Mouse (Mus musculus) MEL (cell line): Measurements from ENCODE around the gene Sptbn4. TPM values are rescaled to one million over a fixed set of nuclear protein-coding genes. Genes with fewer than 3 reads are reported as not detected.

Experiments
- DNase-seq: peaks from one replicate; pipeline ENCODE4 v3.0.0; 2011; ENCODE audit warnings: low read depth, low spot score
- H3K27ac ChIP-seq: 2 replicates; pipeline ENCODE4 v1.5.1; 2012; ENCODE audit warnings: low read depth, mild to moderate bottlenecking, control low read depth, low read length, moderate library complexity; ENCODE audit not compliant: control insufficient read depth
- H3K27me3 ChIP-seq, 2 experiments: fragments of 150-350 bp in 1 of 2; sonication (generic) in 1 of 2; 2 replicates each; pipeline ENCODE4 v1.6.1; 2012; ENCODE audit warnings: low read length in 2 of 2, mild to moderate bottlenecking in 2 of 2, improper control_type of control experiment in 1 of 2, moderate library complexity in 1 of 2; ENCODE audit not compliant: insufficient read depth in 2 of 2, control insufficient read depth in 1 of 2
- H3K36me3 ChIP-seq, 2 experiments: 2 replicates each; pipeline ENCODE4 v1.6.1; 2012 to 2014; ENCODE audit warnings: low read length in 2 of 2, improper control_type of control experiment in 1 of 2, inconsistent platforms in 1 of 2, mild to moderate bottlenecking in 1 of 2; ENCODE audit not compliant: insufficient read depth in 2 of 2, control insufficient read depth in 1 of 2
- H3K4me1 ChIP-seq, 2 experiments: fragments of 150-350 bp in 1 of 2; sonication (generic) in 1 of 2; 2 replicates each; pipeline ENCODE4 v1.6.1; 2012; ENCODE audit warnings: low read length in 2 of 2, improper control_type of control experiment in 1 of 2, mild to moderate bottlenecking in 1 of 2; ENCODE audit not compliant: insufficient read depth in 2 of 2, control insufficient read depth in 1 of 2
- H3K4me3 ChIP-seq, 2 experiments: fragments of 150-350 bp in 1 of 2; sonication (generic) in 1 of 2; 2 replicates each; pipeline ENCODE4 v1.5.1; 2012; ENCODE audit warnings: low read depth in 2 of 2, low read length in 2 of 2, mild to moderate bottlenecking in 2 of 2, moderate library complexity in 2 of 2, control low read depth in 1 of 2, improper control_type of control experiment in 1 of 2; ENCODE audit not compliant: control insufficient read depth in 1 of 2, insufficient read depth in 1 of 2
- H3K79me2 ChIP-seq: 2 replicates; pipeline ENCODE4 v1.6.1; 2012; ENCODE audit warnings: mild to moderate bottlenecking, low read length, moderate library complexity; ENCODE audit not compliant: control insufficient read depth, poor library complexity, insufficient read depth
- H3K9ac ChIP-seq: 2 replicates; pipeline ENCODE4 v1.6.1; 2012; ENCODE audit warnings: low read depth, mild to moderate bottlenecking, control low read depth, low read length, moderate library complexity; ENCODE audit not compliant: control insufficient read depth, poor library complexity, severe bottlenecking
- H3K9me3 ChIP-seq: fragments of 150-350 bp; sonication (generic); replicated peaks from 2 replicates; pipeline ENCODE4 v1.6.1; 2012; ENCODE audit warnings: mild to moderate bottlenecking, low read length, improper control_type of control experiment, moderate library complexity; ENCODE audit not compliant: insufficient read depth
- CHD1 ChIP-seq: IDR thresholded peaks from 2 replicates; pipeline ENCODE4 v1.6.1; 2012; ENCODE audit warnings: low read depth, mild to moderate bottlenecking, inconsistent platforms, low read length, improper control_type of control experiment
- CHD2 ChIP-seq: IDR thresholded peaks from 2 replicates; pipeline ENCODE4 v1.6.1; 2011; ENCODE audit warnings: low read length, improper control_type of control experiment
- CTCF ChIP-seq, 3 experiments: IDR thresholded peaks in 2 of 3; conservative IDR thresholded peaks in 1 of 3; 2 replicates each; pipeline ENCODE4 v1.5.1; 2011 to 2012; ENCODE audit warnings: low read length in 3 of 3, low read depth in 2 of 3, mild to moderate bottlenecking in 2 of 3, improper control_type of control experiment in 1 of 3, inconsistent platforms in 1 of 3, mixed read lengths in 1 of 3, moderate library complexity in 1 of 3; ENCODE audit not compliant: control insufficient read depth in 1 of 3, insufficient read depth in 1 of 3, poor library complexity in 1 of 3, severe bottlenecking in 1 of 3
- ELF1 ChIP-seq: IDR thresholded peaks from 2 replicates; pipeline ENCODE4 v1.6.1; 2014; ENCODE audit warnings: low read depth, mild to moderate bottlenecking, inconsistent platforms, low read length, improper control_type of control experiment, moderate library complexity
- ETS1 ChIP-seq: IDR thresholded peaks from 2 replicates; pipeline ENCODE4 v1.6.1; 2012; ENCODE audit warnings: low read depth, mild to moderate bottlenecking, inconsistent platforms, low read length, improper control_type of control experiment, moderate library complexity
- GABPA ChIP-seq: IDR thresholded peaks from 2 replicates; pipeline ENCODE4 v1.6.1; 2012; ENCODE audit warnings: low read depth, mild to moderate bottlenecking, inconsistent platforms, low read length, improper control_type of control experiment, moderate library complexity
- GATA1 ChIP-seq: IDR thresholded peaks from 2 replicates; pipeline ENCODE4 v1.6.1; 2011; ENCODE audit warnings: low read depth, low read length, improper control_type of control experiment
- HCFC1 ChIP-seq: IDR thresholded peaks from 2 replicates; pipeline ENCODE4 v1.6.1; 2012; ENCODE audit warnings: low read depth, mild to moderate bottlenecking, inconsistent platforms, low read length, improper control_type of control experiment, moderate library complexity
- JUND ChIP-seq: IDR thresholded peaks from 2 replicates; pipeline ENCODE4 v1.6.1; 2011; ENCODE audit warnings: low read depth, mild to moderate bottlenecking, improper control_type of control experiment, low read length
- MAFK ChIP-seq: IDR thresholded peaks from 2 replicates; pipeline ENCODE4 v1.6.1; 2011; ENCODE audit warnings: low read depth, mild to moderate bottlenecking, low read length, improper control_type of control experiment, borderline replicate concordance
- MAZ ChIP-seq: IDR thresholded peaks from 2 replicates; pipeline ENCODE4 v1.6.1; 2012; ENCODE audit warnings: low read depth, mild to moderate bottlenecking, inconsistent platforms, low read length, improper control_type of control experiment
- MXI1 ChIP-seq: IDR thresholded peaks from 2 replicates; pipeline ENCODE4 v1.6.1; 2011; ENCODE audit warnings: mild to moderate bottlenecking, low read depth, low read length, improper control_type of control experiment
- MYB ChIP-seq: IDR thresholded peaks from 2 replicates; pipeline ENCODE4 v1.6.1; 2011; ENCODE audit warnings: mild to moderate bottlenecking, low read depth, low read length, improper control_type of control experiment
- MYC ChIP-seq: IDR thresholded peaks from 2 replicates; pipeline ENCODE4 v1.6.1; 2011; ENCODE audit warnings: low read depth, mild to moderate bottlenecking, low read length, improper control_type of control experiment, moderate library complexity
- NELFE ChIP-seq: IDR thresholded peaks from 2 replicates; pipeline ENCODE4 v1.6.1; 2011; ENCODE audit warnings: low read depth, low read length, improper control_type of control experiment
- NRF1 ChIP-seq: IDR thresholded peaks from 2 replicates; pipeline ENCODE4 v1.6.1; 2014; ENCODE audit warnings: low read depth, mild to moderate bottlenecking, inconsistent platforms, low read length, improper control_type of control experiment, moderate library complexity; ENCODE audit not compliant: poor library complexity, insufficient read depth, severe bottlenecking
- POLR2A ChIP-seq, 2 experiments: IDR thresholded peaks; 2 replicates each; pipeline ENCODE4 v1.6.1; 2011 to 2012; ENCODE audit warnings: low read length in 2 of 2, mild to moderate bottlenecking in 2 of 2, control low read depth in 1 of 2, improper control_type of control experiment in 1 of 2, low read depth in 1 of 2, moderate library complexity in 1 of 2; ENCODE audit not compliant: control insufficient read depth in 1 of 2, insufficient read depth in 1 of 2, poor library complexity in 1 of 2
- POLR2AphosphoS2 ChIP-seq: IDR thresholded peaks from 2 replicates; pipeline ENCODE4 v1.6.1; 2011; ENCODE audit warnings: low read length, improper control_type of control experiment
- POLR2AphosphoS5 ChIP-seq: IDR thresholded peaks from 2 replicates; pipeline ENCODE4 v1.6.1; 2012; ENCODE audit warnings: low read depth, borderline replicate concordance, mild to moderate bottlenecking, inconsistent platforms, low read length, moderate library complexity, mixed read lengths
- RAD21 ChIP-seq: IDR thresholded peaks from 2 replicates; pipeline ENCODE4 v1.6.1; 2011; ENCODE audit warnings: mild to moderate bottlenecking, low read depth, low read length, improper control_type of control experiment
- RCOR1 ChIP-seq: IDR thresholded peaks from 2 replicates; pipeline ENCODE4 v1.6.1; 2012; ENCODE audit warnings: low read depth, mild to moderate bottlenecking, inconsistent platforms, low read length, improper control_type of control experiment
- SIN3A ChIP-seq: IDR thresholded peaks from 2 replicates; pipeline ENCODE4 v1.6.1; 2012; ENCODE audit warnings: low read length, improper control_type of control experiment, inconsistent platforms
- TAL1 ChIP-seq: IDR thresholded peaks from 2 replicates; pipeline ENCODE4 v1.6.1; 2012; ENCODE audit warnings: mild to moderate bottlenecking, inconsistent platforms, low read length, moderate library complexity, mixed read lengths
- TBP ChIP-seq: IDR thresholded peaks from 2 replicates; pipeline ENCODE4 v1.8.0; 2011; ENCODE audit warnings: low read depth, low read length, improper control_type of control experiment
- USF1 ChIP-seq: IDR thresholded peaks from 2 replicates; pipeline ENCODE4 v1.6.1; 2014; ENCODE audit warnings: low read depth, mild to moderate bottlenecking, inconsistent platforms, low read length, improper control_type of control experiment, moderate library complexity
- USF2 ChIP-seq, 2 experiments: IDR thresholded peaks; 2 replicates each; pipeline ENCODE4 v1.6.1; 2011 to 2012; ENCODE audit warnings: improper control_type of control experiment in 2 of 2, low read length in 2 of 2, borderline replicate concordance in 1 of 2, inconsistent platforms in 1 of 2, low read depth in 1 of 2, mild to moderate bottlenecking in 1 of 2; ENCODE audit not compliant: insufficient read depth in 1 of 2
- ZC3H11A ChIP-seq: IDR thresholded peaks from 2 replicates; pipeline ENCODE4 v1.6.1; 2012; ENCODE audit warnings: low read depth, mild to moderate bottlenecking, inconsistent platforms, low read length, improper control_type of control experiment
- ZKSCAN1 ChIP-seq: IDR thresholded peaks from 2 replicates; pipeline ENCODE4 v1.6.1; 2012; ENCODE audit warnings: low read depth, mild to moderate bottlenecking, inconsistent platforms, low read length, improper control_type of control experiment, moderate library complexity
- ZNF384 ChIP-seq: IDR thresholded peaks from 2 replicates; pipeline ENCODE4 v1.6.1; 2012; ENCODE audit warnings: low read depth, mild to moderate bottlenecking, inconsistent platforms, low read length, improper control_type of control experiment
- polyA plus RNA-seq, 2 experiments: library from polyadenylated mRNA; stranded (reverse) in 1 of 2; unstranded in 1 of 2; fragments of >175 nt in 1 of 2; fragments of >200 nt in 1 of 2; gene quantifications; 2 replicates each; pipeline versions ENCODE4 v1.2.1 to v1.2.4; 2012; ENCODE audit warnings: low replicate concordance in 2 of 2, low read depth in 1 of 2; ENCODE audit not compliant: insufficient read length in 2 of 2, insufficient read depth in 1 of 2, missing spikeins in 1 of 2
- total RNA-seq: library from RNA; depleted of rRNA; stranded (reverse); fragments of 300-350 nt; gene quantifications from 2 replicates; pipeline ENCODE4 v1.2.3, GENCODE M21; 2012

Gene Sptbn4
- total and polyA plus RNA-seq, 3 experiments: 0.19 to 0.68 TPM; not detected in 1

DNA sequence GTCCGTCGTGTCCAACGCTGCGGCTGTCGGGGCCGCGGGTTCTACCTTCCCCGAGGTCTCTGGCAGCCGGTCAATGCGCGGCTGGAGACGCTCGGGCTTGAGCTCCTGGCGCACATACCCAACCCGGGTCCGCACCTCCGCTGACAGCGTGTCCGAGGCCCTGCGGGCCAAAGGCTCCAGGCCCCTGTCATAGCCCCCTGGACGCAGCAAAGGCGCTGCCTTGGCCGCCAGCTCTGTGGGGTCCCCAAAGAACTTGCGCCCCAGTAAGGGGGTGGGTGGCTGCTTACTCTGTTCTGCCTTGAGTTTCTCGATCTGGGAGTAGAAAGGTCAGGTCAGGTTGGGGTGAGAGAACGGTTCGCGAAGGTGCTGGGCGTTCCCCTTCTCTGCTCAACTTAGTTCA is 83.1 kb downstream of the Sptbn4 start:
- H3K27ac ChIP-seq: no peak overlapping the region
- H3K79me2 ChIP-seq: no peaks in the 10 kb centered on the region
- H3K4me3 ChIP-seq: no peak overlapping the region
- DNase-seq: no peak
- no peaks in the 10 kb centered on the region for H3K27me3 ChIP-seq
- H3K4me1 ChIP-seq: peaks cover 0 to 22% of the 10 kb centered on the region in 2 experiments; a peak in 3 of 4 replicates
- peaks cover 0 to 5% of the 10 kb centered on the region in 2 experiments; a peak in 2 of 4 replicates for H3K36me3 ChIP-seq
- H3K9ac ChIP-seq: no peak overlapping the region
- H3K9me3 ChIP-seq: no peaks in the 10 kb centered on the region
- TF ChIP-seq JUND: no peak
- no peak for TF ChIP-seq MYB
- no peak for TF ChIP-seq CHD1
- TF ChIP-seq RAD21: no peak
- TF ChIP-seq MXI1: no peak
- TF ChIP-seq ZC3H11A: no peak
- TF ChIP-seq NRF1: no peak
- TF ChIP-seq USF2 (IDR thresholded peaks at IDR 0.05; ENCODE audit: borderline replicate concordance in 1 of 2, insufficient read depth in 1 of 2, low read depth in 1 of 2, low read length in 2 of 2): no peak
- TF ChIP-seq USF1: no peak
- TF ChIP-seq RCOR1: no peak
- no peak for TF ChIP-seq POLR2AphosphoS2
- no peak for TF ChIP-seq TAL1
- TF ChIP-seq, all 39 proteins: peak for 0

DNA sequence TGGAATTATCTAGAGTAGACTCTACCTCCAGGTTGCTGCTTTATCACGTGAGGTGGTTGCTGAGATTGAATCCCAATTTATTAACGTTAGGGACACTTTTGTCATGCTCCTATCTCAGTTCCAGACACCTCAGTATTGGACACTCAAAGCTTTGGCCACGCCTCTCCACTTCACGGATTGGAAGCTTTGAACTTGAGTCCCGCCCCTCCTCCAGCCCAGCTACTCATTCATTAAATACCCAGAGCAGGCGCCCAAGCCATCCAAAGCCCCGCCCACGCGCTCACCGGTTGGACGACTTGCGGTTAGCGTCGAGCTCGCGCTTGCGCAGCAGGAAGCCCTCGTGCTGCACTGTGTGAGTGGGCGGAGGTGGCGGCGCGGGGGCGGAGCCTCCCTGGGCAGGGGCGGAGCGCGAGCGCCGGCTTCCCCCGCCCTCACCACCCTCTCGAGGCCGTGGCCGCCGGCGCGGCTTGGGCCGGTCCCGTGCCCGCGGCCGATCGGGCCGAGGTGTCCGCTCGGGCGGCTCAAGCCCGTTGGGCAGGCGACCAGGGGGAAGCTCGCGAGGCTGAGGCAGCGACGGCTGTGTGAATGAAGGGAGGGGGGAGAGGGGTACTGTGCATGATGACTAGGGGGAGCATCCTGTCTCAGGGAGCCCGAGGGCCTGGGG is 86.1 kb downstream of the Sptbn4 start:
- peak; percentile 99 for DNase-seq
- no peak overlapping the region for H3K27ac ChIP-seq
- peaks cover 0 to 17% of the 10 kb centered on the region in 2 experiments for H3K4me1 ChIP-seq
- no peaks in the 10 kb centered on the region for H3K9me3 ChIP-seq
- no peaks in the 10 kb centered on the region for H3K79me2 ChIP-seq
- H3K9ac ChIP-seq: peak overlapping the region; percentile 68
- H3K4me3 ChIP-seq: peak overlapping the region; percentile 60 to 73
- no peaks in the 10 kb centered on the region for H3K27me3 ChIP-seq
- H3K36me3 ChIP-seq: peaks cover 0 to 11% of the 10 kb centered on the region in 2 experiments; a peak in 2 of 4 replicates
- TF ChIP-seq ZNF384: no peak
- TF ChIP-seq MYB: no peak
- no peak for TF ChIP-seq ETS1
- peak; percentile 4; the same call in 1 of the 2 replicates for TF ChIP-seq SIN3A
- TF ChIP-seq ELF1: no peak
- TF ChIP-seq RCOR1: peak; percentile 88
- TF ChIP-seq GATA1: peak; percentile 71
- TF ChIP-seq MAZ: peak; percentile 53; the same call in 1 of the 2 replicates
- no peak for TF ChIP-seq CHD1
- TF ChIP-seq CTCF (IDR thresholded peaks at IDR 0.05 in 2 of 3, conservative IDR thresholded peaks at IDR 0.05 in 1 of 3; ENCODE audit: control insufficient read depth in 1 of 3, insufficient read depth in 1 of 3, low read depth in 2 of 3, low read length in 3 of 3, poor library complexity in 1 of 3, severe bottlenecking in 1 of 3): no peak
- no peak for TF ChIP-seq JUND
- peak; percentile 50; the same call in 1 of the 2 replicates for TF ChIP-seq HCFC1
- peak; percentile 98 for TF ChIP-seq NRF1
- TF ChIP-seq POLR2AphosphoS5: no peak
- TF ChIP-seq MAFK: no peak
- peak; percentile 62 for TF ChIP-seq NELFE
- no peak for TF ChIP-seq TAL1
- TF ChIP-seq USF1: peak; percentile 77
- TF ChIP-seq TBP: no peak
- TF ChIP-seq MYC: no peak
- no peak for TF ChIP-seq RAD21
- TF ChIP-seq CHD2: no peak; the same call in 1 of the 2 replicates
- peak; percentile 54 to 59; a peak in 2 of 4 replicates for TF ChIP-seq POLR2A (IDR thresholded peaks at IDR 0.05; ENCODE audit: control insufficient read depth in 1 of 2, insufficient read depth in 1 of 2, low read depth in 1 of 2, low read length in 2 of 2, poor library complexity in 1 of 2)
- TF ChIP-seq ZKSCAN1: no peak
- no peak for TF ChIP-seq POLR2AphosphoS2
- no peak for TF ChIP-seq GABPA
